Mouse (Mus musculus) cerebellum, adult 2 months (tissue): ENCODE data around the gene Gapdhs. TPM values are rescaled to one million over a fixed set of nuclear protein-coding genes. Genes with fewer than 3 reads are reported as not detected.

Experiments used
- DNase-seq, 2 experiments: peaks; one replicate each; pipeline ENCODE4 v3.0.0; 2021
- H3K27ac ChIP-seq: fragments of 200-500 bp; 2 replicates; pipeline ENCODE4 v1.5.1; 2012; ENCODE audit warnings: low read length, control low read depth, inconsistent platforms; ENCODE audit not compliant: insufficient read depth
- H3K27me3 ChIP-seq: fragments of 200-500 bp; 2 replicates; pipeline ENCODE4 v1.6.1; 2012; ENCODE audit warnings: inconsistent platforms, mild to moderate bottlenecking, low read length, moderate library complexity; ENCODE audit not compliant: control insufficient read depth, insufficient read depth
- H3K4me1 ChIP-seq: fragments of 200-500 bp; 2 replicates; pipeline ENCODE4 v1.6.1; 2011; ENCODE audit warnings: low read length; ENCODE audit not compliant: control insufficient read depth, insufficient read depth
- H3K4me3 ChIP-seq: fragments of 200-500 bp; replicated peaks from 2 replicates; pipeline ENCODE3; 2011; ENCODE audit warnings: mild to moderate bottlenecking, low read depth, low read length, control low read depth; ENCODE audit not compliant: insufficient read depth
- CTCF ChIP-seq: fragments of 200-500 bp; IDR thresholded peaks from 2 replicates; pipeline ENCODE4 v1.5.1; 2011; ENCODE audit warnings: low read depth, mild to moderate bottlenecking, control low read depth, low read length, moderate library complexity, borderline replicate concordance; ENCODE audit not compliant: insufficient read depth
- POLR2A ChIP-seq: fragments of 200-500 bp; IDR thresholded peaks from 2 replicates; pipeline ENCODE4 v1.6.1; 2011; ENCODE audit warnings: low read length, control low read depth, borderline replicate concordance; ENCODE audit not compliant: insufficient read depth
- WGBS: fragments of 180-500 bp; shearing (Covaris S2); methylation state at CpG from one replicate; pipeline ENCODE4 v1.1.7; 2018; 5-methylcytosine and 5-hydroxymethylcytosine counted together
- polyA plus RNA-seq: library from polyadenylated mRNA; depleted of rRNA; stranded (reverse); fragments of >200 nt; gene quantifications from 2 replicates; pipeline ENCODE4 v1.2.3, GENCODE M21; 2012

The Gapdhs gene
- polyA plus RNA-seq, 1 experiment = not detected

- Histone ChIP-seq H3K27ac (no peak overlapping the region), H3K27me3 (no peaks in the 10 kb centered on the region), H3K4me3 (no peak overlapping the region), H3K4me1 (no peaks in the 10 kb centered on the region; the same call in 1 of the 2 replicates)
- TF ChIP-seq CTCF (no peak), POLR2A (no peak)
- 1% methylated on average over 43 of the region's 43 CpGs for WGBS
- DNase-seq = no peak
Observed at GRCm38 (mm10) chr7:30717006-30717715, 26.3 kb downstream of the Gapdhs start.

GRCm38 (mm10) chr7:30711942-30712341, 31.5 kb downstream of the Gapdhs start, which contains the start of gene Atp4a:
TSS of gene Atp4a (plus strand) at chr7:30712209.
- TF ChIP-seq CTCF (no peak), POLR2A (no peak)

GRCm38 (mm10) chr7:30707441-30707840, 36.0 kb downstream of the Gapdhs start:
- H3K27me3 ChIP-seq = no peaks in the 10 kb centered on the region
- DNase-seq = no peak
- no peak overlapping the region for H3K4me3 ChIP-seq
- no peak overlapping the region for H3K27ac ChIP-seq
- no peaks in the 10 kb centered on the region for H3K4me1 ChIP-seq
- WGBS = 93% methylated on average over 1 of the region's 1 CpGs
- TF ChIP-seq POLR2A (no peak), CTCF (no peak)

More at GRCm38 (mm10) chr7:30711942-30712341, 31.5 kb downstream of the Gapdhs start, which contains the start of gene Atp4a:
- no peak for DNase-seq
- Histone ChIP-seq H3K4me3 (no peak within 1 kb of the TSS), H3K27me3 (no peaks in the 10 kb centered on the region), H3K4me1 (no peaks in the 10 kb centered on the region; the same call in 1 of the 2 replicates), H3K27ac (no peak within 1 kb of the TSS)
- 60% methylated on average over 3 of the region's 3 CpGs for WGBS

GRCm38 (mm10) chr7:30706214-30706882, 37.1 kb downstream of the Gapdhs start:
- TF ChIP-seq CTCF (no peak), POLR2A (no peak)
- Histone ChIP-seq H3K27ac (no peak overlapping the region), H3K4me1 (no peaks in the 10 kb centered on the region), H3K27me3 (no peaks in the 10 kb centered on the region), H3K4me3 (no peak overlapping the region)
- no peak for DNase-seq
- 76% methylated on average over 8 of the region's 8 CpGs for WGBS

GRCm38 (mm10) chr7:30698589-30698988, 44.9 kb downstream of the Gapdhs start, which contains the start of gene 2200002J24Rik:
TSS of gene 2200002J24Rik (plus strand) at chr7:30698926.
- no peak within 1 kb of the TSS for H3K4me3 ChIP-seq
- TF ChIP-seq POLR2A = no peak
- no peak for TF ChIP-seq CTCF
- WGBS = 41% methylated on average over 9 of the region's 9 CpGs

GRCm38 (mm10) chr7:30698101-30698500, 45.4 kb downstream of the Gapdhs start:
- no peak for DNase-seq
- Histone ChIP-seq H3K4me1 (no peaks in the 10 kb centered on the region), H3K27ac (no peak overlapping the region), H3K4me3 (no peak overlapping the region), H3K27me3 (no peaks in the 10 kb centered on the region)
- no peak for TF ChIP-seq POLR2A
- TF ChIP-seq CTCF = no peak
- WGBS = 65% methylated on average over 5 of the region's 5 CpGs

More at GRCm38 (mm10) chr7:30698589-30698988, 44.9 kb downstream of the Gapdhs start, which contains the start of gene 2200002J24Rik:
- Histone ChIP-seq H3K27ac (no peak within 1 kb of the TSS), H3K4me1 (no peaks in the 10 kb centered on the region), H3K27me3 (no peaks in the 10 kb centered on the region)
- no peak for DNase-seq

GRCm38 (mm10) chr7:30688325-30688724, 55.2 kb downstream of the Gapdhs start:
- Histone ChIP-seq H3K4me1 (no peaks in the 10 kb centered on the region), H3K4me3 (no peak overlapping the region), H3K27me3 (no peaks in the 10 kb centered on the region), H3K27ac (no peak overlapping the region)
- TF ChIP-seq POLR2A (no peak), CTCF (no peak)
- WGBS = 75% methylated on average over 6 of the region's 6 CpGs
- DNase-seq = no peak

GRCm38 (mm10) chr7:30683425-30683824, 60.1 kb downstream of the Gapdhs start:
- no peak for DNase-seq
- WGBS = 87% methylated on average over 2 of the region's 2 CpGs
- Histone ChIP-seq H3K4me1 (no peaks in the 10 kb centered on the region), H3K4me3 (no peak overlapping the region), H3K27ac (no peak overlapping the region), H3K27me3 (no peaks in the 10 kb centered on the region)
- TF ChIP-seq POLR2A = no peak
- TF ChIP-seq CTCF = no peak
